Mouse (Mus musculus): ENCODE measurements at regions not wholly inside any gene's neighbourhood (a gene's known extent, or its start where the extent isn't known, plus 50 kb on each side); places are given as distances from the start of the nearest gene placed in this dataset.
"Not testable (repeated sequence)": the region's sequence is repeated elsewhere in the genome, so short reads cannot be mapped to it uniquely, and the experiment has no call there.

DNA sequence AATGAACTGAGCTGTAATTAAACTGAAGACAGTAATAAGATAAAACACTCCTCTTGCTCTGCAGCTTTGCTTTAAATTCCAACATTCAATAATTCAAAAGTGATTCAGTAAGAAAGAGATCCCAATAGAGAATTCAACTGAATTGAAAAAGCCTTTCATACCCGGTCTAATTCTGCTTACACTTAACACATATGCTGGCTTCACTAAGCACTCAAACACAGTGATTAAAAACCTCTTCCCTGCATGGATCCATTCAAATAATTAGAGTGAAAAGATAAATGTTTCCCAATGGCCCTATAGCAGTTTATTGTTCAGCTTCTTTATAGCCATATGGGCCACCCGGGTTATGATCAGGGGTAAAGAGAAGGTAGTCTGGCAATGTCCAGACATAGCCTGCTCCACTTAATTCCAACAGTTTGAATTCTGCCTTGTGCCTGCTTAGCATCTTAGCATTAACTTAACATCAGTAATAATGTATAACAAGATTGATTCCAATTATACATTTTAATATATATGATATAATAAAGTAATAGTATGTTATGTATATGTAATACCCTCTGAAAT lies 659.9 kb upstream of the Kcnd2 start:
- DNase-seq = no peak

DNA sequence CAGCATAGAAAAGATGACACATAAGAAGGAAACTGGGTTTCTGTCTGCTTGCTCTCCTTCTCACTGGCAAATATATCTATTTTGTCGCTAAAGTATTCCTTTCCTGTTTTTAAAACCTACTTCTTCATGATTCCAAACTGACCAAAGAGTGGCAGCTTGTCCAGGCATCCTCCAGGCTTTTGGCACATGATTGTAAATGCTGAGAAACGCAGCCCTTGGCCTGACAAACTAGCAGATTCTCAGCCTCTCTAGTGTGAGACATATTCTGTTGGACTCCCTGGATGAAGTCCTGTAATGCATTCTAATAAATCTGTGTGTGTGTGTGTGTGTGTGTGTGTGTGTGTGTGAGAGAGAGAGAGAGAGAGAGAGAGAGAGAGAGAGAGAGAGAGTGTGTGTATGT lies 642.7 kb upstream of the Kcnd2 start:
- peak; percentile 18 for DNase-seq

DNA sequence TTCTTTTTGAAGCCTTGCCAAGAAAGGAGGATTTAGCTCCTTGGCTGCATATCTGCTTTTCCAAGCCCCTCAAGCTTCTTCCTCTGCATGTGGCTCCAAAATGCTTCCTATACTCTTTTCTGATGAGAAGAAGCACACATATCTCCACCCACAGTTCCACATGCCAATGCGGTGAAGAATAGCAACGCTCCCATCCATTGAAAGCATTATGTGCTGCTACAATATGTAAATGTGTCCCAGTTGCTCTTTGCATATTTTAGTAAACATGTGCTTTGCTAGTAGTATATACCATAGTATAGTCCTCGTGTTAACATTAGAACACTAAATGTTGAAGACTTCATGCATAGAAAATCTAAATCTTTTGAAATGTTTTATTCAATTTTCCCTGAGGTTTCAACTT lies 640.6 kb upstream of the Kcnd2 start:
- DNase-seq = no peak

- no peak for DNase-seq
Measured at GRCm38 (mm10) chr6:20598783-20599182, 616.5 kb upstream of the Kcnd2 start.

DNA sequence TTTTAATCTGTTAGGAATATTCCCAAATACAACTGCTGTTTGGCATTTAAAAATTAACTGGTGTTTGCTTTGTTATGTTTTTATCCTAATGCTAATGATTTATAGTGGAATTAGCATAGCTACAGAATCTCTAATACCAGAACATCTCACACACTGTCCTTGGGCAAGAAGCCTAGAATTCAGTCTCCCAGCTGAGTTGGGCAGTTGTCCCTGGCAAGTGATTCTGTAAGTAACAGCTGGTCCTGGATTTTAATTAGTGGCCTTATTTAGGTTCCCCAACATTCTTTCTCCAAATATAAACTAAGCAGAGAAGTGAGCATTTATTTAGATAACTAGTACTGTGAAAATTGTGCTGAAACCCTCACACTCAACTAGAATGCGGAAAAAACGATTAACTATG lies 611.1 kb upstream of the Kcnd2 start:
- DNase-seq = peak; percentile 99

DNA sequence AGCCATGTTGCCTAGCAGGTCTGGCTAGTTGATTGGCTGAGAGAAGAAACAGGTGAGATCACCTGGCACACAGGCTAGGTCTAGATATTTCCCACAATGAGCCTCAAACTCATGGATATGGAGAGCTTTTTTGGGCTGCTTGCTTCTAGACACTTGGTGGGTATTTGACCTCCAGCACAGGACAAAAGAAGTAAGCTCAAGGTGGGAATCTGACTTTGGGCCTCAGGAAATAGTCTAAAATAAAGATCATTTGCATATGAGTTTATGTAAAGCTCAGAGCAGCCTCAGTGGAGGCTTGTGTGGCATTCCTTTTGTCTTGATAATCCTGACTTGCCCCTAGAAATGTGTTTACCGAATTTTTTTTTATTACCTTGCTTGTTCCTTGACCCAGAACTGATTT lies 594.8 kb upstream of the Kcnd2 start:
- DNase-seq = no peak

- DNase-seq = no peak
Measured at GRCm38 (mm10) chr6:20626382-20626781, 588.9 kb upstream of the Kcnd2 start.

- no peak for DNase-seq
Measured at GRCm38 (mm10) chr6:20627071-20627470, 588.2 kb upstream of the Kcnd2 start.

DNA sequence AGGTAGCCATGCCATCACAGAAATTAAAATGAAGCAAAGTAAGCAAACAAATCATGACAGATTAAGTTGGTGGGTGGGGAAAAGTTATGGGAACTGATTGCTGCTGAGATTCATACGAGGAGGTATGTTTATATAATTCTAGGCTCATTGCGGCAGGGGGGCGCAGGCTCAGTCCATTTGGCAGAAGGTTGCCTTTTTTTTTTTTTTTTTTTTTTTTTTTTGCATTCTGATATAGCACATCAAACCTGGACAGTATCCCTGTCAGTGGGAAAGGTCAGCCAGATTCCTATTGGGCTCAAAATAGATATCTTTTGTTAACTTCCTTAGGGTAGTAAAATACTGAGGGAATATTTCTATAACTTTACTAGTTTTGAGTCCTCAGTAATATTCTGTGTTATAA lies 575.0 kb upstream of the Kcnd2 start:
- DNase-seq = peak; percentile 87

- peak; percentile 92 for DNase-seq
Measured at GRCm38 (mm10) chr6:20641375-20641774, 573.9 kb upstream of the Kcnd2 start.

- peak; percentile 54 for DNase-seq
Measured at GRCm38 (mm10) chr6:20641851-20642250, 573.5 kb upstream of the Kcnd2 start.

DNA sequence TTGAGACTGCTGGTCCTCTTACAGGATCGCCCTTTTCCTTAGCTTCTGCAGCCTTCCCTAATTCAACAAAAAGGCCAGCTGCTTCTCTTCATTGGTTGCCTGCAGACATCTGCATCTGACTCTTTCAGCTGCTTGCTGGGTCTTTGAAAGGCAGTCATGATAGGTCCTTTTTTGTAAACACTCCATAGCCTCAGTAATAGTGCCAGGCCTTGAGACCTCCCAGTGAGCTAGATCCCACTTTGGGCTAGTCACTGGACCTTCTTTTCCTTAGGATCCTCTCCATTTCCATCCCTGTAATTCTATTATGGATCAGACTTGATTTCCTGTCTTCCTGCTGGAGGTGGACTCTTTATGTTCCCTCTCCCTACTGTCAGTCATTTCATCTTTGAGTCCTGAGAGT lies 558.3 kb upstream of the Kcnd2 start:
- DNase-seq = no peak

GRCm38 (mm10) chr6:20673219-20673618 lies 542.1 kb upstream of the Kcnd2 start:
- DNase-seq = no peak

DNA sequence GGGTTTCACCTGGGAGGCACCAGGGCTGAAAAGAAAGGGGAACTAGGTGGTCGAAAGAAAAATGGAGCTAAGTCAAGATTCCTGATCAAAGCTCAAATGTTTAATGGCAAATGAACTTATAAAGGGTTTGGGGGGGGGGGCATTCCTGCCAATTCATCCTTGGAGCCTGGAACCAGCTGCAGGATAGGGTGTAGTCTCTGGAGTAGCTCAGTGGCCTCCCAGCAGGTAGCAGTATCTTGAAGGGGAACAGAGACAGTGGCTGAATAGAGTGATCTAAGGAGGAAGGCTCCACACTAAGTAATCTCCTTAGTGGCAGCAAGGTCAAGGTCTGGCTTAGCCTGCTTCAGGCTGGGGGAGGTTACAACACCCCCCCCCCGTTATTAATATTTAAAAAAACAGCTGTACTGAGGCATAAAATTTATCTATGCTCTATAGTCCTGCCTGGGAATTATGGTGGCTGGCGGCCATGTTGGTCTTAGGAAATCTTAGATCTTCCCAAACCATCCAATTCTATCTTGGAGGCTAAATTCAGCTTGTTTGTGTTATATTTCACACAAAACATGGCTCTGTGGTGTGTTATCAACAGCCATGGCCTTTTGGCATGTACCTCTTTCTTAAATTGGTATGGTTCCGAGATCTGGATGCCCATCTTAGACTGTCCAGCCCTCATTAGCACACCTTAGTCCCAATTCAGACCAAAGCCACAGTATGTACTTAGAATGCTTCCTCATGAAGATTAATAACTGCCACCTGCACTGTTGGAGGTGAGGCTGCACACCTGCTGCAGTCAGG lies 528.7 kb upstream of the Kcnd2 start:
- not testable (repeated sequence) for DNase-seq

DNA sequence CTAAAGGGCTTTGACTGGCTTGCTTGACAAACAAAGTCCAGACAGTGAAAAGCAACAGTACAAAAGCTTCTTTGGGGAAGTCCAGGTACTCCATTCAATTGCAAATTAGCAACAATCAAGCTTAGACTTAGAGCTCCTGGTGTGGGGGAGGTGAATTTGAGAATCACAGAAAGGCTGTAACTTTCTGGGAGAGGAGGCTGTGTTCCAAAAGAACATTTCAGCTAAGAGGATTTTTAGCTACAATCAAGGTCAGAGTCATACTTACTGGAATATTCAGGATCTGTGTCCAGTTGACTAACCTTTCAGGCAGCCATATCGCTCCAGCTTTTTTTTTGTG lies 528.1 kb upstream of the Kcnd2 start:
- not testable (repeated sequence) for DNase-seq

DNA sequence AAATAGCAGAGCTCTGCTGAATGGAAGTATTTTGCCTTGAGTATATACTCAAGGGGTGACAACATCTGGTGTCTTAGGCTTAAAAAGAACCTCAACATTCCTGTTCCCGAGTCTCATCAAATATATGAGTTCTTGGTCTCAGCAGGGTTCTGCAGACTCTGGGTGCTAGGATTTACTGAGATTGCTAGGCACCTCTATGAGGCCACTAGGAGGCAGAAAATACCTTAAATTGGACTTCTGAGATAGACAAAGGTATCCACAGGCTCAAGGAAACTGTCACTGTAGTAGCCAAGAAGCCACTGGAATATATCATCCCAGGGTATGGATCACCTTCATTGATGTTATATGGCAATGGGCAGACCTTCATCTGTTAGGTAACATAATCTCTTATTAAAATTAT lies 489.4 kb upstream of the Kcnd2 start:
- DNase-seq = no peak

DNA sequence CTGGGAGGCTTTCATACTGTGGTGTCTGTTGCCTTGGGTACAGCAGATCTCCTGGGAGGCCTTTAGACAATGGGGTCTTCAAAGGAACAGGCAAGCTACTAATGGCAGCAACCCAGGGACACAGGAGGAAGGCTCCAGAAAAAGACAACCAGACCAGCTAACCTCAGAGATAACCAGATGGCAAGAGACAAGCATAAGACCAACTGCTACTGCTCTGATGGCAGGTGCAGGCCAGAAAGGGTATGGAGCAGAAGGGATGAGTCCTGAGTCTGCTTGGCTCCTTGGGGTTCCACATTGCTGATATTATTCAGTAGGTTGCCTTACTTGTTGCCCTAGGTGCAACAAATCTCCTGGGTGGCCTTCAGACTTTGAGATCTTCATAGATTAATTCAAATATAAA lies 476.2 kb upstream of the Kcnd2 start:
- DNase-seq = peak; percentile 57

GRCm38 (mm10) chr6:20740406-20740805 lies 474.9 kb upstream of the Kcnd2 start:
- DNase-seq = peak; percentile 56

- DNase-seq = no peak
Measured at GRCm38 (mm10) chr6:20741240-20741639, 474.1 kb upstream of the Kcnd2 start.

- DNase-seq = peak; percentile 94
Measured at GRCm38 (mm10) chr6:20757240-20757639, 458.1 kb upstream of the Kcnd2 start.

DNA sequence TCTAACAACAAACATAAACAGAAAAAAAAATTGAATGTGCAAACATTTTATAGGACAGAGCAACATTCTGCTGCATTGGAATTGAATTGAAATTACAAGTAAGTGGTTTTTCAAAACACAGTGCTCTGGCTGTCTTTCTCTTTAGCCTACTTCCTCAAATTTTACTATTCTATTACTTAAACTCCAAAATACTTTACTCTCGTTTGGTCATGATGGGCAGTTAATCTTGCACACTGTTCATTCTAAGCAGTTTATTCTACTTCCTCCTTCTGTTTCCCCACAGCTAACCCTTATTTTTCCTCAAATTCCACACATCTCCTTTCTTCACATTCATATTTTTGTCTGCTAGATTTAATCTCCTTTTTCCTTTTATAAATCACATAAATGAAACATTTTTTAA lies 454.0 kb upstream of the Kcnd2 start:
- DNase-seq = no peak

- DNase-seq = no peak
Measured at GRCm38 (mm10) chr6:20775872-20776271, 439.4 kb upstream of the Kcnd2 start.

All from cerebellum, adult 9-10 months (tissue).